Mouse (Mus musculus) left cerebral cortex, adult 2 months (tissue): ENCODE measurements around the gene 9930111J21Rik2. TPM values are rescaled to one million over a fixed set of nuclear protein-coding genes. Genes with fewer than 3 reads are reported as not detected.
"Not testable (repeated sequence)": the region's sequence is repeated elsewhere in the genome, so short reads cannot be mapped to it uniquely, and the experiment has no call there.

Source experiments
- DNase-seq, 2 experiments: peaks; one replicate each; pipeline ENCODE4 v3.0.0; 2021 to 2022; ENCODE audit warnings: low spot score in 2 of 2, mixed read lengths in 1 of 2; ENCODE audit errors: extremely low spot score in 1 of 2
- H3K27ac ChIP-seq: fragments of 200-600 bp; 2 replicates; pipeline ENCODE4 v1.8.1; 2022
- H3K4me3 ChIP-seq: fragments of 200-600 bp; 2 replicates; pipeline ENCODE4 v1.8.1; 2022
- CTCF ChIP-seq: fragments of 200-600 bp; IDR thresholded peaks from 2 replicates; pipeline ENCODE4 v1.8.1; 2022; ENCODE audit warnings: antibody characterized with exemption, mild to moderate bottlenecking, moderate library complexity
- intact Hi-C: fragments of 180-260 bp; cut with DNase I; formaldehyde crosslinking; loops from one replicate; pipeline ENCODE4 v1.15.1; 2025
- total RNA-seq, 2 experiments: library from RNA; stranded (reverse); gene quantifications; 2 replicates each; pipeline ENCODE4 v1.2.3; 2021

The 9930111J21Rik2 gene
- total RNA-seq, 2 experiments from 2014 or later: 1.6 to 1.8 TPM

DNA sequence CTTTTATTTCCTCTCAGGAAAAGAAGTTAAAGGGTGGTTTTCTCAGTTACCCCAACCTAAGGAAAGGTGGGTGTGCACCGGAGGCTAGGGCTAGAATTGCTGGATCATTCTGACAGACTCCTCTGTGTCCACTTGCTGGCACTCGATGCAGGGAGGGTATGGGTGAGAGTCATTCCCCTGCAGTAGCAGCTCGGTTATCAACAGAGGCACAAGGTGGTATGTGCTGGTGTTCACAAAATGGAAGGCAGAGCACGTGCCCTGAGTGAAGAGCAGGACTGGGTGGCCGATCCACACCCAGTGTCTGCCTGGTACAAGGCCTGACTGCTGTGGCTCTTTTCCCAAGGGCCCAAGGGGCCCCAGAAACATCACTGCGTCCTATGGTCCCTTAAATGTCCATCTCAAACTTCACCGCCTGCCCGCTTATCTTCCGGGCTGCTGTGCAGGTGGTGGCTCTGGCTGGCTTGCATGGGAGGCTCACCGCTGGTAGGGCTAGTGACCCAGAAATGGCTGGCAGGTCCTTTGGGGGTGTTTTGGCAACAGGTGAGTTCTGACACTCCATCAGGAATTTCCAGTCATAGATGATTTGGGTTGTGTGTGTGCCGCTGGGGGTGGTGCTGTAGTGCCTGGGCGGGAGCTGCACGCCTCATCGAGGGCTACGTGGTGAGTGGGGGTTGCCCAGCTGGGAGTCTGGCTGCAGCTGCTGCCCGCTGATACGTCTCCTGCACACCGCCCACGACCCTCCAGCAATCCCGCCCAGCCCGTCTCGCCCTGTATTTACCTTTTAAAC lies 37.0 kb upstream of the 9930111J21Rik2 start:
- intact Hi-C loops: no loop called here
- H3K4me3 ChIP-seq: no peak overlapping the region
- no peak for DNase-seq
- TF ChIP-seq CTCF: no peak
- no peak overlapping the region for H3K27ac ChIP-seq

DNA sequence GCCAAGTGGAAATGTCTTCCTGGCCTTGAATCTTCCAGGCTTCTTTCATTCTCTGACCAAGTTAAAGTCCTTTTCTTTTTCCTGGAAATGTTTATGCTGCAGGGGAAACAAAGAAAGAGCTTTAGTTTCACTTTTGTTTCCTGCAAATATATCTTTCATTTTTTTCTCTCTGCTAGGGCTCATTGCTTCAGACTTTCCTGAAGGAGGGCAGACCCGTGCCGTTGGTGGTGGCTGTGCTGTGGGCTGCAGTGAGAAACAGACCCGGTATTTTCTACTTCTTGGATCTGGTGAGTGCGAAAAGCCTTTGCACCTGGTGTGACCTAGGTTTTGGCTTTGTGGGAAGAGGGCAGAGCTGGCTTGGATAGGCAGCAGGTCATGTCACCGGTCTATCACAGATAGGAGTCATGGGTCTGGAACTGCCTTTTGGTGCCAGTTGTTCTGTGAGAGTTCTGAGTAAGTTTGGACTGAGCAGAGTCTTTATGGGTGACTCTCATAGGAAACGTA lies 35.9 kb upstream of the 9930111J21Rik2 start:
- H3K27ac ChIP-seq: no peak overlapping the region
- no peak overlapping the region for H3K4me3 ChIP-seq
- intact Hi-C loops: no loop called here
- no peak for DNase-seq
- no peak for TF ChIP-seq CTCF

DNA sequence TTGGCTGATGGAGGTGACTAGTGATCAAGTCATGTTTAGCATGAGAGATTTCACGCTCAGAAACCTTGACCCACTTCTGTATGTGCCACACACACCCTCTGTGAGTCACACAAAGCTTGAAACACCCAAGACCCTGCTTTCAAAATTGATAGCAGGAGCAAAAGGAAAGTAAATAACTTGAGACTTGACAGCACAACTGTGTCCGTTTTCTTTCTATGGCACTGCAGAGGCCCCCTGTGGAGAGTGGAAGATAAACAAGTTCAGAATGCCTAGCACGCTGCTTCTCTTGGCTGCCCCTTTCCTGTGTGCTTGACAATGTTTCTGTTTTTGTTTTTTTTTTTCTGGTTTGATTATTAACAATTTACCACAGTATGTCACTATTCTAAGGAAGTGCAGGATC lies 33.8 kb upstream of the 9930111J21Rik2 start:
- H3K27ac ChIP-seq: no peak overlapping the region
- DNase-seq: no peak
- no peak overlapping the region for H3K4me3 ChIP-seq
- intact Hi-C loops: no loop called here
- TF ChIP-seq CTCF: peak; percentile 5

DNA sequence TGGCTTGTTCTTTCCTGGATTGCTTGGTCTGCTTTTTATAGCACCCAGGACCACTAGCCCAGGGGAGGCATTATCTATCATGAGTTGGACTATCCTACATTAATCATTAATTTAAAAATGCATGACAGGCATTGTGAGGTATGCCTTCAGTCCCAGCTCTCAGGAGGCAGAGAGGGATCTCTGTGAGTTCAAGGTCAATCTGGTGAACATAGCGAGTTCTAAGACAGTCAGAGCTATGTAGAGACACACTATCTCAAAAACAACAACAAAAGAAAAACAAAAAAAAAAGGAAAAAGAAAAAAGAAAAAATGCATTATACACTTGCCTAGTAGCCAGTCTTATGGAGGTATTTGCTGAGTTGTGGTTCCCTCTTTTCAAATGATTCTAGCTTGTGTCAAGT lies 33.3 kb upstream of the 9930111J21Rik2 start:
- no peak for DNase-seq
- TF ChIP-seq CTCF: no peak
- no peak overlapping the region for H3K27ac ChIP-seq
- intact Hi-C loops: no loop called here
- H3K4me3 ChIP-seq: no peak overlapping the region

DNA sequence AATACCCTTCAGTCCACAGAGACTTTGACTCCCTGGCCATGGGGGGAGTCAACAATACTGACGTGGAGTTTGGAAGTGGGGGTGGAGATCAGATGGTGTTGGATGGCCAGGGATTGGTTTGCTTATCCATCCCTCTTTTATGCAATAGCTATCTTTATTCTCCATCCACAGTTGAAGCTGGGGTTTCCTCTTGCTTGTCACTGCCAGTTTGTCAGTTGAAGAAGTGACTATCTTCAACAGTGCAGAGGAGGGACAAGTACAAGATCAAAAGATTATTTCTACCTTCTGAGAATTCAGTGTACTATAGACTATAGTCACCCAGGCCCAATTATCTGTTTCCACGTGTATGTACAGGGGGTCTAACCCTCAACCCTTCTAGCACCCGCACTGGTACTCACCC lies 32.8 kb upstream of the 9930111J21Rik2 start:
- TF ChIP-seq CTCF: no peak
- Histone ChIP-seq H3K27ac (no peak overlapping the region), H3K4me3 (no peak overlapping the region)
- intact Hi-C loops: no loop called here
- no peak for DNase-seq

DNA sequence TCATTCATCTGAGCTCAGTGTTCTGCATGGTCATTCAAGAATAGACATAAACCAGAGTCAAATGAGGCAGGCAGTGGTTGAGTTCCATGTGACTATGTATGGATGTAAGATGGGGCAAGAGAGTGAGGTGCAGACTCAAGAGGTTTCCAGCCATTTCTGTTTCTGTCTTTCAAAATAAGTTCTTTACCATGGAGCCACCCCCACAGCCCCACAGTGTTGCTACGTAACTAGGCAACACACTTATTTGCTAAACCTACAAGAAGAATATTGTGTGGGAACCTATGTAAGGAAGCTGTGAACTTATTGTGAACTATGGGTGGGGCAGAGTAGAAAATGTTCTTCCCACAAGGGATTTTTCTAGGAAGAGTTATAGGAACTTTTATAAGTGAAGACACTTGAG lies 32.1 kb upstream of the 9930111J21Rik2 start:
- intact Hi-C loops: no loop called here
- no peak overlapping the region for H3K4me3 ChIP-seq
- no peak overlapping the region for H3K27ac ChIP-seq
- TF ChIP-seq CTCF: no peak
- DNase-seq: no peak

DNA sequence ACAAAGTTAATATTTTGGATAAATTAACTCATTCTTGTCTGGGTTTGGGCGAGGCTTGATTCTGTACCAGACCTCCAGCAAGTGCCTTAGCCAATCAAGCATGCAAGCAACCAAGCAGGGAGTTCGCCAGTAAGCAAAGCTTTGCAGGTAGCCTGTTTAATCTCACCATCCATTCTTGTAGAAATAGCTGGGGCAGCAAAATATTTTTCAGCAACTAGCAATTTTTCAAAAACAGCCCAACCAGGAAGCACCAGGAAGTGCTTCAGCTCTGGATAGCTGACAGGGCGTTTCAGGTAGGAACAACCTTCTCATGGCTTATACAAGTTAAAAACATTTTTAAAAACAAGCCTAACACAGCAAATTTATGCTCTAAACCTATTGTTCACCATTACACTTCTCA lies 30.8 kb upstream of the 9930111J21Rik2 start:
- H3K27ac ChIP-seq: peak overlapping the region; percentile 1; the same call in 1 of the 2 replicates
- no peak for TF ChIP-seq CTCF
- intact Hi-C loops: no loop called here
- H3K4me3 ChIP-seq: no peak overlapping the region
- no peak for DNase-seq

DNA sequence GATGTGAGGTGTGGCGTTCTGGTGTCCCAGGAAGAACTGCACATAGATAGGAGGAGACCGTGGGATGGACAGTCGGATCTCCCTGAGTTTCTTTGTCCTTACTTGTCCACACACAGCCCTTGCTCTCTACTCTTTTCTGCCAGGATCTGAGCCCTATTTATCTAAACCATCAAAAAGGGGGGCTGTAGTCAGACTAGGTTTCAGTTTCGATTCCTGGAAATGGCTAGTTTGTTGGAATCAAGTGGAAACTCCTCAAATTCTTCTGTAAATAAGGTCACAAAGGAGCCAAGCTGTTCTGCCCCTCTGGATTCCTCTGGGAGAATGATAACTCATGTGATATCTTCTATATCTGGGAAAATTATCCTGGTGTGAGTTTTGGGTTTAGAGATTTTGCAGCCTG lies 30.3 kb upstream of the 9930111J21Rik2 start:
- no peak for TF ChIP-seq CTCF
- DNase-seq: no peak
- no peak overlapping the region; the same call in 1 of the 2 replicates for H3K27ac ChIP-seq
- no peak overlapping the region for H3K4me3 ChIP-seq
- intact Hi-C loops: no loop called here

DNA sequence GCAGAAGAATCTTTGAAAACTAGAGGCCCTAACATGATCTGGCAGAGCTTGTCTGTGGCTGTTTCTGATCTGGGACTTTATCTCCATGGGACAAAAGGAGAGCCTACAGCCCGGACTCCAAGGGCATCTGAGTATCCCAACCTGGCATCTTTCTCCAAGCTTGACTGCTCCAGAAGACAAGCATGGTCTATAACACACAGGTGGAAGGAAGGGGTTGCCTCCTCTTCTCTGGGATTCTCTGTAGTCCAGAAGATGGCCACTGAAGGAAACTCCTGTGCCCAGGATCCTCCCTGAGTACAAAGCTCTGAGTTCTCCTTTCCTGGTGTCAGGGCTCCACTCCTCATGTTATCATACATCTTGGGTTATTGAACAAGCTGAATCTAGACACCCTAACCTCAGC lies 29.6 kb upstream of the 9930111J21Rik2 start:
- no peak for DNase-seq
- Histone ChIP-seq H3K4me3 (no peak overlapping the region), H3K27ac (no peak overlapping the region)
- intact Hi-C loops: no loop called here
- TF ChIP-seq CTCF: no peak

DNA sequence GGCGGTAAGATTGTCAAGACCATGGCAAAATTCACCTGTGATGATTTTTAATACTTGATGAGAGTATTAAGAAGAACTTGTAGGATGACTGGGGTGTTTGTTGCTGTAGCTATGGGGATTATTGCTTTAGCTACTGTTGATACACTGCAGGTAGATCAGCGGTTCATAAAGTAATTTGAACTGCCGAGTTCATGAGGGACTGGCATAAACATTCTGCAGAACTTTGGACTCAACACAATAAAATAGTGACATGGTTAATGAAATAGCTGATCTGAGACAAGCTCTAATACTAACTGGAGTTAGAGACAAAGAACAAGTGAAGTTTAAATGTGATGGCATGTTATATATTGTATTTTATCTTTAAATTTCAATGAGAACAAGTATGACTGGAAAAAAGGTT lies 27.7 kb upstream of the 9930111J21Rik2 start:
- no peak for DNase-seq
- intact Hi-C loops: loop anchor here (1.0 kb wide), 1 partner anchor 156 kb away; no protein-coding TSS in a partner anchor
- no peak for TF ChIP-seq CTCF
- H3K27ac ChIP-seq: no peak overlapping the region
- no peak overlapping the region for H3K4me3 ChIP-seq

DNA sequence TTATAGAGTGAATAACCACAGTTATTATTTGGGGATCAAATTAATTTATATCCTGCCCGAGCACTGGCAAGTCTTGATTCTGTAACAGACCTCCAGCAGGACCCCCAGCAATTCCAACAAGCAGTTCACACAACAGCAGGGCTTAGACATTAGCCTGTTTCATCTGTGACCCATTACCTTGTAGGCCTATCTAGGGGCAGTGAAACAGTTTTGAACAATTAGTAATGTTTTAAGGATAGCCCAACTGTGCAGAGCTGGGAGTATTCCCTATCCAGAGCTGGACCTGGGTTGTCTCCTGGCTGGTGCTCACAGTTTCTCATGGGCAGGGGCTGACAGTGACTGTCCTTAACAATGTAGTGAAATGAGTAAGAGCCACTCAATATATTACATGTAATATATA lies 26.0 kb upstream of the 9930111J21Rik2 start:
- Histone ChIP-seq H3K27ac (no peak overlapping the region; the same call in 1 of the 2 replicates), H3K4me3 (no peak overlapping the region)
- intact Hi-C loops: no loop called here
- DNase-seq: no peak
- no peak for TF ChIP-seq CTCF

DNA sequence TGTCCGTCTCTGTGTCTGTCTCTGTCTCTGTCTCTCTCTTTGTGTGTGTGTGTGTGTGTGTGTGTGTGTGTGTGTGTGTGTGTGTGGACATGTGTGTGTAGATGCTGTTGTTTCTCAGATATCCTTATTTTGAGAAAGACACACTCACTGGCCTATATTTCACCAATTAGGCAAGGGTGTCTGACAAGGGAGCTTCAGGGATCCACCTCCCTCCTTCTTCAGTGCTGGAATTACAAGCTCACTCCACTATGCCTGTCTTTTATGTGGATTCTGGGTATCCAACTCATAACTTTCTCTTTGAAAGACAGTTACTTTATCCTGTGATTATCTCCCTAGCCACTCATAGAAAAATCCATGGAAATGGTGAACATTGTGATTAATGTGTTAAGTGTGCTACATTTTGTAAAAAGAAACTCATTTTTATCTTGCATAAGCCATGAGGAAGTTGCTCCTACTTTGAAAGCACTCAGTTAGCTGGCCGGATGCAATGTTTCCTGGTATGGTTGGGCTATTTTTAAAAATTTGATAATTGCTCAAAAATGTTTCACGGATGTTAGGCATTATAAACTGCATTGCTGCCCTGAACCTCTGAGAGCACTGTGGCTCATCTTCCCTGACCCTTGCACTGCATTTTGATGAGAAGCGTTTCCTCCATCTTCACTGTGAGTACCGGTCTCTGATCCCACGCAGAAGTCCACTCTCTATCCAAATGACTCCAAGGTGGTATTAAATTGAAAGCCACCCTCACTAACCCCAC lies 25.1 kb upstream of the 9930111J21Rik2 start, which contains the start of gene Ifi47:
Gene Ifi47, plus strand, starts transcription at position 587 of the 757 bp plus-strand sequence.
- peak within 1 kb of the TSS; percentile 36 for H3K27ac ChIP-seq
- intact Hi-C loops, H3K4me3 ChIP-seq, DNase-seq: not testable (repeated sequence)
